Mouse (Mus musculus): Measurements from ENCODE around the gene Cnnm2.

DNA sequence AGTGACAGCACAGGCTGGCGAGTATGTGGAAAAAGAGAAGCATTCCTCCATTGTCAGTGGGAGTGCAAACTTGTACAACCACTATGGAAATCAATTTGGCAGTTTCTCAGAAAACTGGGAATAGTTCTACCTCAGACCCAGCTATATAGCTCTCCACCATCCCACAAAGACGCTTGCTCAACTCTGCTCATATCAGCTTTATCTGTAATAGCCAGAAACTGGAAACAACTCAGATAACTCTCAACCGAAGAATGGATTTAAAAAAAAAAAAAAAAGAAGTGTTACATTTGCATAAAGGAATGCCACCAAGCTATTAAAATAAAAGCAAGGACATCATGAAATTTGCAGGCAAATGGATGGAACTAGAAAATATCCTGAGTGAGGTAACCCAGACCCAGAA lies 150.1 kb downstream of the Cnnm2 start:
- TF ChIP-seq CTCF (IDR thresholded peaks at IDR 0.05) (no peak), EP300 (IDR thresholded peaks at IDR 0.05) (no peak)
